Mouse (Mus musculus) layer of hippocampus, adult 9-10 months (tissue): Measurements from ENCODE around the gene Gm14525.
"Not testable (repeated sequence)": the region's sequence is repeated elsewhere in the genome, so short reads cannot be mapped to it uniquely, and the experiment has no call there.

Experiments used
- DNase-seq: peaks from one replicate; pipeline ENCODE4 v3.0.0; 2022; ENCODE audit warnings: low spot score

The Gm14525 gene

GRCm38 (mm10) chrX:26702538-26702937, at the start of gene Gm14525:
Gene Gm14525 (minus strand): TSS chrX:26702638.
- DNase-seq = not testable (repeated sequence)
